Mouse (Mus musculus): ENCODE measurements around the gene Atg7.

DNA sequence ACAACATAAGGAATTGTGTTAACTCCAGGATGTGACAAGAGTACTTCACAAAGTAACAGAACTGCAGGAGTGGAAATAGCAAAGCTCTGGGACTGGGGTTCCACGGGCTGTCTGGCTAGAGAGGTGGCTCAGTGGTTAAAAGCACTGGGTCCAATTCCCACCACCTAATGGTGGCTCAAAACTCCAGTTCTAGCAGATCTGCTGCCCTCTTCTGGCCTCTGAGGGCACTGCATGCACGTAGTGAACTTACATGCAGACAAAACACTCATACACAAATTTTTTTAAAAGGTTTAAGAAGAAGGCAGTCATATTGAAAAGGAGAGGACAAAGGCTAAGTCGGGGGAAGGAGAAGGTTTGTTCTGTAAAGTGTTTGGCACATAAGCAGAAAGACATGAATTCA lies 57.8 kb downstream of the Atg7 start:
- TF ChIP-seq USF1 (IDR thresholded peaks at IDR 0.05; ENCODE audit: low read depth) (no peak), POLR2A (IDR thresholded peaks at IDR 0.05; ENCODE audit: insufficient read length, low read depth) (no peak), MAX (IDR thresholded peaks at IDR 0.05; ENCODE audit: low read depth) (no peak), TCF12 (IDR thresholded peaks at IDR 0.05; ENCODE audit: insufficient read depth, poor library complexity, severe bottlenecking) (no peak), MYOG (IDR thresholded peaks at IDR 0.05; ENCODE audit: control insufficient read depth in 1 of 3, insufficient read depth in 1 of 3, insufficient read length in 2 of 3, low read depth in 2 of 3) (no peak)

Data from myocyte (in vitro differentiated cells).